Mouse (Mus musculus): ENCODE measurements at regions not wholly inside any gene's neighbourhood (a gene's known extent, or its start where the extent isn't known, plus 50 kb on each side); places are given as distances from the start of the nearest gene placed in this dataset.

GRCm38 (mm10) chr5:101441782-101442181 lies 223.0 kb downstream of the Nkx6-1 start:
- DNase-seq = no peak

GRCm38 (mm10) chr5:101437666-101438299 lies 227.0 kb downstream of the Nkx6-1 start:
- no peak overlapping the region for H3K4me3 ChIP-seq
- H3K27ac ChIP-seq = no peak overlapping the region
- 82% methylated on average over 14 of the region's 14 CpGs for WGBS
- intact Hi-C loops (cut with DNase I) = no loop called here
- H3K9ac ChIP-seq (ENCODE audit: low read depth, low read length) = no peak overlapping the region
- H3K79me2 ChIP-seq (replicated peaks; ENCODE audit: control insufficient read depth, insufficient read depth, low read length) = no peaks in the 10 kb centered on the region
- no peaks in the 10 kb centered on the region for H3K4me1 ChIP-seq (ENCODE audit: control insufficient read depth, insufficient read depth, low read length)
- no peak for TF ChIP-seq POLR2A (IDR thresholded peaks at IDR 0.05; ENCODE audit: insufficient read depth, low read depth, low read length)
- no peak for TF ChIP-seq CTCF (IDR thresholded peaks at IDR 0.05)
- no peak for TF ChIP-seq EP300 (IDR thresholded peaks at IDR 0.05; ENCODE audit: insufficient read depth, low read depth, low read length)
- H3K36me3 ChIP-seq (ENCODE audit: control insufficient read depth, insufficient read depth, low read length) = no peaks in the 10 kb centered on the region
- H3K27me3 ChIP-seq (ENCODE audit: control insufficient read depth, insufficient read depth, low read length) = no peaks in the 10 kb centered on the region
- DNase-seq = no peak

More at GRCm38 (mm10) chr5:101441782-101442181, 223.0 kb downstream of the Nkx6-1 start:
- no peak overlapping the region for H3K4me3 ChIP-seq
- no peak overlapping the region for H3K9ac ChIP-seq (ENCODE audit: low read depth, low read length)
- no peak overlapping the region for H3K27ac ChIP-seq
- no peaks in the 10 kb centered on the region for H3K36me3 ChIP-seq (ENCODE audit: control insufficient read depth, insufficient read depth, low read length)
- no peaks in the 10 kb centered on the region for H3K79me2 ChIP-seq (replicated peaks; ENCODE audit: control insufficient read depth, insufficient read depth, low read length)
- TF ChIP-seq POLR2A (IDR thresholded peaks at IDR 0.05; ENCODE audit: insufficient read depth, low read depth, low read length) (no peak), EP300 (IDR thresholded peaks at IDR 0.05; ENCODE audit: insufficient read depth, low read depth, low read length) (no peak), CTCF (IDR thresholded peaks at IDR 0.05) (peak; percentile 13; the same call in 1 of the 2 replicates)
- intact Hi-C loops (cut with DNase I) = no loop called here
- WGBS = 67% methylated on average over 1 of the region's 1 CpGs
- H3K4me1 ChIP-seq (ENCODE audit: control insufficient read depth, insufficient read depth, low read length) = no peaks in the 10 kb centered on the region
- no peaks in the 10 kb centered on the region for H3K27me3 ChIP-seq (ENCODE audit: control insufficient read depth, insufficient read depth, low read length)

GRCm38 (mm10) chr5:101426067-101426771 lies 238.6 kb downstream of the Nkx6-1 start:
- DNase-seq = no peak
- Histone ChIP-seq H3K27me3 (ENCODE audit: control insufficient read depth, insufficient read depth, low read length) (no peaks in the 10 kb centered on the region), H3K36me3 (ENCODE audit: control insufficient read depth, insufficient read depth, low read length) (no peaks in the 10 kb centered on the region), H3K9ac (ENCODE audit: low read depth, low read length) (no peak overlapping the region), H3K27ac (no peak overlapping the region), H3K4me3 (no peak overlapping the region), H3K4me1 (ENCODE audit: control insufficient read depth, insufficient read depth, low read length) (no peaks in the 10 kb centered on the region), H3K79me2 (replicated peaks; ENCODE audit: control insufficient read depth, insufficient read depth, low read length) (no peaks in the 10 kb centered on the region)
- intact Hi-C loops (cut with DNase I) = no loop called here
- TF ChIP-seq CTCF (IDR thresholded peaks at IDR 0.05) = no peak
- no peak for TF ChIP-seq EP300 (IDR thresholded peaks at IDR 0.05; ENCODE audit: insufficient read depth, low read depth, low read length)
- TF ChIP-seq POLR2A (IDR thresholded peaks at IDR 0.05; ENCODE audit: insufficient read depth, low read depth, low read length) = no peak
- WGBS = 51% methylated on average over 13 of the region's 13 CpGs

- TF ChIP-seq POLR2A (IDR thresholded peaks at IDR 0.05; ENCODE audit: insufficient read depth, low read depth, low read length) = no peak
- TF ChIP-seq EP300 (IDR thresholded peaks at IDR 0.05; ENCODE audit: insufficient read depth, low read depth, low read length) = no peak
- no peak for TF ChIP-seq CTCF (IDR thresholded peaks at IDR 0.05)
- WGBS = 62% methylated on average over 5 of the region's 5 CpGs
- H3K4me3 ChIP-seq = no peak overlapping the region
- DNase-seq = no peak
- no peak overlapping the region for H3K9ac ChIP-seq (ENCODE audit: low read depth, low read length)
- H3K27me3 ChIP-seq (ENCODE audit: control insufficient read depth, insufficient read depth, low read length) = no peaks in the 10 kb centered on the region
- H3K4me1 ChIP-seq (ENCODE audit: control insufficient read depth, insufficient read depth, low read length) = no peaks in the 10 kb centered on the region
- intact Hi-C loops (cut with DNase I) = no loop called here
- no peaks in the 10 kb centered on the region for H3K79me2 ChIP-seq (replicated peaks; ENCODE audit: control insufficient read depth, insufficient read depth, low read length)
- H3K36me3 ChIP-seq (ENCODE audit: control insufficient read depth, insufficient read depth, low read length) = no peaks in the 10 kb centered on the region
- no peak overlapping the region for H3K27ac ChIP-seq
Measured at GRCm38 (mm10) chr5:101384316-101384715, 280.5 kb downstream of the Nkx6-1 start.

- intact Hi-C loops (cut with DNase I) = no loop called here
- Histone ChIP-seq H3K27me3 (ENCODE audit: control insufficient read depth, insufficient read depth, low read length) (no peaks in the 10 kb centered on the region), H3K4me3 (no peak overlapping the region), H3K79me2 (replicated peaks; ENCODE audit: control insufficient read depth, insufficient read depth, low read length) (no peaks in the 10 kb centered on the region), H3K36me3 (ENCODE audit: control insufficient read depth, insufficient read depth, low read length) (no peaks in the 10 kb centered on the region), H3K9ac (ENCODE audit: low read depth, low read length) (no peak overlapping the region), H3K4me1 (ENCODE audit: control insufficient read depth, insufficient read depth, low read length) (no peaks in the 10 kb centered on the region), H3K27ac (no peak overlapping the region)
- 74% methylated on average over 8 of the region's 8 CpGs for WGBS
- no peak for TF ChIP-seq CTCF (IDR thresholded peaks at IDR 0.05)
- DNase-seq = no peak
Measured at GRCm38 (mm10) chr5:101381361-101381760, 283.4 kb downstream of the Nkx6-1 start.

- Histone ChIP-seq H3K9ac (ENCODE audit: low read depth, low read length) (no peak overlapping the region), H3K27ac (no peak overlapping the region), H3K79me2 (replicated peaks; ENCODE audit: control insufficient read depth, insufficient read depth, low read length) (no peaks in the 10 kb centered on the region), H3K4me3 (no peak overlapping the region), H3K36me3 (ENCODE audit: control insufficient read depth, insufficient read depth, low read length) (no peaks in the 10 kb centered on the region), H3K27me3 (ENCODE audit: control insufficient read depth, insufficient read depth, low read length) (no peaks in the 10 kb centered on the region), H3K4me1 (ENCODE audit: control insufficient read depth, insufficient read depth, low read length) (no peaks in the 10 kb centered on the region)
- no peak for DNase-seq
- WGBS = 73% methylated on average over 6 of the region's 6 CpGs
- intact Hi-C loops (cut with DNase I) = no loop called here
- TF ChIP-seq POLR2A (IDR thresholded peaks at IDR 0.05; ENCODE audit: insufficient read depth, low read depth, low read length) (no peak), CTCF (IDR thresholded peaks at IDR 0.05) (no peak), EP300 (IDR thresholded peaks at IDR 0.05; ENCODE audit: insufficient read depth, low read depth, low read length) (no peak)
Measured at GRCm38 (mm10) chr5:101376657-101377056, 288.1 kb downstream of the Nkx6-1 start.
